ENCODE assay signal across 8 mouse cellular contexts in the genomic region with DNA sequence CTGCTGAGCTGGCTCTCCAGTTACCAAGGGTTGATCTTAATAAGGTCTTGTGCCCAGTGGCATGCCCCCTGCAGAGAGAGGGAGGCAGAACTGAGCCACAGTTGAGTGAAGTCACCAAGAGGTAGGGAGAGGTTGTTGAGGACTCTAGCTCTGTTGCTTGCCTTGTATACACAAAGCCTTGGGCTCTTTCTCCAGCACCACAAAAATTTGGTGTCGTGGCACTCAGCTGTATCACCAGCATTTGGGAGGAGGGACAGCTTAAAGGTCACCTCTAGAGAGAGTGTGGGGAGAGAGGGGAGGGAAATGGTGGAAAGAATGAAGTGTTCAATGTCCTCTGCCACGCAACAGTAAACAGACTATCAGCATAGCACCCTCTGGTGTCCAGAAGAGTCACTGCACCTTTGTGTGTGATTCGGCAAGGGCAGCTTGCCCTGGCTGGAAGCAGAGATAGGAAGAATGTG. TPM values are rescaled to one million over a fixed set of nuclear protein-coding genes. Genes with fewer than 3 reads are reported as not detected.
DNase-seq lines count a peak whose midpoint lies in the region; ATAC-seq and TF ChIP-seq lines count a peak whose summit lies in the region.

No protein-coding gene starts in this region.

- peak; percentile 71 for DNase-seq in CD4-positive helper T cell, adult 2 months (ENCODE audit: low read depth, low spot score)
- peak; percentile 79 for DNase-seq in brain, embryonic 14.5 days (ENCODE audit: low read depth)
- DNase-seq in forebrain, embryonic 10.5 days (ENCODE audit: extremely low spot score, low spot score), result peak; percentile 67
- DNase-seq in kidney, postnatal 10 days, result peak; percentile 84
- peak; percentile 65 for DNase-seq in liver, embryonic 13.5 days
- DNase-seq in neural tube, embryonic 10.5 days (ENCODE audit: extremely low spot score, low spot score), result peak; percentile 74

- ATAC-seq in heart, embryonic 15.5 days (replicated peaks; ENCODE audit: insufficient number of reproducible peaks, insufficient read depth, low FRiP score, low read depth), result 0 out of 2 replicates have a peak, but pooled peaks have one; percentile 31
- ATAC-seq in liver, embryonic 13.5 days (ENCODE audit: low read depth), result peak; percentile 59
- ATAC-seq in stomach, embryonic 15.5 days (ENCODE audit: insufficient read depth, low FRiP score, low read depth), result peak; percentile 27; the same call in 1 of the 2 replicates

- TF ChIP-seq CTCF in brain, embryonic 14.5 days (IDR thresholded peaks at IDR 0.05; ENCODE audit: borderline replicate concordance, extremely low read depth, insufficient read depth, insufficient read length), result peak; percentile 91

- 6% methylated on average over 3 of the region's 3 CpGs for WGBS in forebrain, embryonic 10.5 days
- WGBS in heart, embryonic 15.5 days, result 0% methylated on average over 3 of the region's 3 CpGs
- WGBS in liver, embryonic 13.5 days (ENCODE audit: insufficient replicate concordance), result 4% methylated on average over 3 of the region's 3 CpGs
- WGBS in stomach, embryonic 15.5 days, result 1% methylated on average over 3 of the region's 3 CpGs

- H3K4me2 ChIP-seq in heart, embryonic 15.5 days, result no peak overlapping the region
- H3K4me2 ChIP-seq in liver, embryonic 13.5 days, result no peak overlapping the region
- H3K4me2 ChIP-seq in stomach, embryonic 15.5 days, result no peak overlapping the region

- no peak overlapping the region for H3K9ac ChIP-seq in heart, embryonic 15.5 days
- H3K9ac ChIP-seq in liver, embryonic 13.5 days, result 0 out of 2 replicates have a peak overlapping the region, but pooled peaks have one; percentile 13
- no peak overlapping the region for H3K9ac ChIP-seq in stomach, embryonic 15.5 days

- TF ChIP-seq POLR2A in brain, embryonic 14.5 days (IDR thresholded peaks at IDR 0.05; ENCODE audit: borderline replicate concordance, extremely low read depth, insufficient read depth, insufficient read length, poor library complexity, severe bottlenecking), result no peak

- H3K27me3 ChIP-seq in forebrain, embryonic 10.5 days (ENCODE audit: poor library complexity, severe bottlenecking), result no peaks in the 10 kb centered on the region
- H3K27me3 ChIP-seq in heart, embryonic 15.5 days, result no peaks in the 10 kb centered on the region
- no peaks in the 10 kb centered on the region for H3K27me3 ChIP-seq in liver, embryonic 13.5 days
- no peaks in the 10 kb centered on the region for H3K27me3 ChIP-seq in stomach, embryonic 15.5 days (replicated peaks)

- H3K36me3 ChIP-seq in forebrain, embryonic 10.5 days (replicated peaks), result no peaks in the 10 kb centered on the region; the same call in 1 of the 2 replicates
- H3K36me3 ChIP-seq in heart, embryonic 15.5 days, result 0 out of 2 replicates have a peak, but pooled peaks cover 3% of the 10 kb centered on the region
- peaks cover 43% of the 10 kb centered on the region for H3K36me3 ChIP-seq in liver, embryonic 13.5 days
- no peaks in the 10 kb centered on the region for H3K36me3 ChIP-seq in stomach, embryonic 15.5 days

- peaks cover 5% of the 10 kb centered on the region for H3K4me1 ChIP-seq in forebrain, embryonic 10.5 days
- H3K4me1 ChIP-seq in heart, embryonic 15.5 days (replicated peaks), result peaks cover 7% of the 10 kb centered on the region; the same call in 1 of the 2 replicates
- peaks cover 35% of the 10 kb centered on the region for H3K4me1 ChIP-seq in liver, embryonic 13.5 days (replicated peaks)
- H3K4me1 ChIP-seq in stomach, embryonic 15.5 days, result no peaks in the 10 kb centered on the region

- H3K27ac ChIP-seq in forebrain, embryonic 10.5 days, result no peak overlapping the region
- H3K27ac ChIP-seq in heart, embryonic 15.5 days, result no peak overlapping the region
- H3K27ac ChIP-seq in liver, embryonic 13.5 days, result peak overlapping the region; percentile 73
- H3K27ac ChIP-seq in stomach, embryonic 15.5 days, result no peak overlapping the region

- H3K4me3 ChIP-seq in forebrain, embryonic 10.5 days, result no peak overlapping the region
- no peak overlapping the region for H3K4me3 ChIP-seq in heart, embryonic 15.5 days
- H3K4me3 ChIP-seq in liver, embryonic 13.5 days (replicated peaks), result no peak overlapping the region
- no peak overlapping the region for H3K4me3 ChIP-seq in stomach, embryonic 15.5 days (replicated peaks)

- no peaks in the 10 kb centered on the region for H3K9me3 ChIP-seq in forebrain, embryonic 10.5 days
- no peaks in the 10 kb centered on the region for H3K9me3 ChIP-seq in heart, embryonic 15.5 days (replicated peaks)
- no peaks in the 10 kb centered on the region for H3K9me3 ChIP-seq in liver, embryonic 13.5 days (replicated peaks)
- H3K9me3 ChIP-seq in stomach, embryonic 15.5 days, result no peaks in the 10 kb centered on the region

RNA-seq across cellular contexts. Expression of a gene that starts 9.2 kb away (rescaled TPM):
- polyA plus RNA-seq in brain, embryonic 14.5 days (2012; rRNA removed), result 10.3 and 13.4 TPM in 2 replicates
- 30.7 and 30.9 TPM in 2 replicates for polyA plus RNA-seq in forebrain, embryonic 10.5 days (2016; fragmentation: Nextera tagmentation; extraction: Ambion mirVana)
- polyA plus RNA-seq in heart, embryonic 15.5 days (2015; fragmentation: Nextera tagmentation; extraction: Ambion mirVana), result 56.4 TPM in 2 replicates
- 146 and 178 TPM in 2 replicates for polyA plus RNA-seq in liver, embryonic 13.5 days (2015; fragmentation: Nextera tagmentation; extraction: Ambion mirVana)
- 33.8 and 49.9 TPM in 2 replicates for polyA plus RNA-seq in stomach, embryonic 15.5 days (2015; fragmentation: Nextera tagmentation; extraction: Ambion mirVana)

RNA-seq across cellular contexts. Expression of a gene that starts 54.5 kb away (rescaled TPM):
- polyA plus RNA-seq in brain, embryonic 14.5 days (2012; rRNA removed), result 0.08 TPM in 2 replicates
- polyA plus RNA-seq in forebrain, embryonic 10.5 days (2016; fragmentation: Nextera tagmentation; extraction: Ambion mirVana), result not detected in 2 replicates
- 0.05 and 0.13 TPM in 2 replicates for polyA plus RNA-seq in heart, embryonic 15.5 days (2015; fragmentation: Nextera tagmentation; extraction: Ambion mirVana)
- not detected in 2 replicates for polyA plus RNA-seq in liver, embryonic 13.5 days (2015; fragmentation: Nextera tagmentation; extraction: Ambion mirVana)
- 0.15 and 0.35 TPM in 2 replicates for polyA plus RNA-seq in stomach, embryonic 15.5 days (2015; fragmentation: Nextera tagmentation; extraction: Ambion mirVana)

RNA-seq across cellular contexts. Expression of a gene that starts 55.0 kb away (rescaled TPM):
- 0.04 and 0.05 TPM in 2 replicates for polyA plus RNA-seq in brain, embryonic 14.5 days (2012; rRNA removed)
- polyA plus RNA-seq in forebrain, embryonic 10.5 days (2016; fragmentation: Nextera tagmentation; extraction: Ambion mirVana), result not detected in 2 replicates
- polyA plus RNA-seq in heart, embryonic 15.5 days (2015; fragmentation: Nextera tagmentation; extraction: Ambion mirVana), result not detected in 2 replicates
- not detected in 2 replicates for polyA plus RNA-seq in liver, embryonic 13.5 days (2015; fragmentation: Nextera tagmentation; extraction: Ambion mirVana)
- 0.59 and 0.87 TPM in 2 replicates for polyA plus RNA-seq in stomach, embryonic 15.5 days (2015; fragmentation: Nextera tagmentation; extraction: Ambion mirVana)

RNA-seq across cellular contexts. Expression of a gene that starts 57.6 kb away (rescaled TPM):
- polyA plus RNA-seq in brain, embryonic 14.5 days (2012; rRNA removed), result not detected in 2 replicates
- not detected in 2 replicates for polyA plus RNA-seq in forebrain, embryonic 10.5 days (2016; fragmentation: Nextera tagmentation; extraction: Ambion mirVana)
- not detected in 2 replicates for polyA plus RNA-seq in heart, embryonic 15.5 days (2015; fragmentation: Nextera tagmentation; extraction: Ambion mirVana)
- not detected in 2 replicates for polyA plus RNA-seq in liver, embryonic 13.5 days (2015; fragmentation: Nextera tagmentation; extraction: Ambion mirVana)
- not detected in 2 replicates for polyA plus RNA-seq in stomach, embryonic 15.5 days (2015; fragmentation: Nextera tagmentation; extraction: Ambion mirVana)

RNA-seq across cellular contexts. Expression of a gene that starts 57.7 kb away (rescaled TPM):
- polyA plus RNA-seq in brain, embryonic 14.5 days (2012; rRNA removed), result not detected in 2 replicates
- not detected in 2 replicates for polyA plus RNA-seq in forebrain, embryonic 10.5 days (2016; fragmentation: Nextera tagmentation; extraction: Ambion mirVana)
- 0.05 and 0.10 TPM in 2 replicates for polyA plus RNA-seq in heart, embryonic 15.5 days (2015; fragmentation: Nextera tagmentation; extraction: Ambion mirVana)
- polyA plus RNA-seq in liver, embryonic 13.5 days (2015; fragmentation: Nextera tagmentation; extraction: Ambion mirVana), result 0.06 TPM in 2 replicates
- polyA plus RNA-seq in stomach, embryonic 15.5 days (2015; fragmentation: Nextera tagmentation; extraction: Ambion mirVana), result not detected in 2 replicates
